Mouse (Mus musculus) liver, embryonic 14.5 days (tissue): ENCODE measurements around the gene Mfsd12. TPM values are rescaled to one million over a fixed set of nuclear protein-coding genes. Genes with fewer than 3 reads are reported as not detected.

Source experiments
- ATAC-seq: fragments of 200-750 bp; cut with Nextera tagmentation; 2 replicates; pipeline ENCODE4 v1.8.0; 2017; ENCODE audit warnings: moderate number of reproducible peaks, mild to moderate bottlenecking, moderate library complexity; ENCODE audit not compliant: insufficient read depth
- DNase-seq, 3 experiments: peaks; one replicate each; pipeline ENCODE4 v3.0.0-alpha.2; 2012 to 2013; ENCODE audit warnings: low read depth in 3 of 3, low spot score in 3 of 3
- H3K27ac ChIP-seq: fragments of 300-500 bp; sonication (generic); 2 replicates; pipeline ENCODE4 v1.5.1; 2014; ENCODE audit warnings: moderate library complexity, mild to moderate bottlenecking, control low read depth, inconsistent platforms
- H3K27me3 ChIP-seq: fragments of 300-500 bp; sonication (generic); 2 replicates; pipeline ENCODE4 v1.6.1; 2014; ENCODE audit warnings: mild to moderate bottlenecking, low read length, moderate library complexity; ENCODE audit not compliant: control insufficient read depth, insufficient read depth
- H3K36me3 ChIP-seq: fragments of 300-500 bp; sonication (generic); replicated peaks from 2 replicates; pipeline ENCODE4 v1.6.1; 2014; ENCODE audit warnings: low read depth; ENCODE audit not compliant: control insufficient read depth, insufficient read depth
- H3K4me1 ChIP-seq, 2 experiments: fragments of 200-500 bp in 1 of 2; fragments of 300-500 bp in 1 of 2; sonication (generic) in 1 of 2; replicated peaks; 2 replicates each; pipeline ENCODE4 v1.6.1; 2012 to 2014; ENCODE audit warnings: antibody characterized with exemption in 1 of 2, inconsistent platforms in 1 of 2, low read length in 1 of 2; ENCODE audit not compliant: control insufficient read depth in 2 of 2, insufficient read depth in 2 of 2
- H3K4me2 ChIP-seq: fragments of 300-500 bp; sonication (generic); 2 replicates; pipeline ENCODE4 v1.6.1; 2014; ENCODE audit warnings: low read depth, mild to moderate bottlenecking, control low read depth, moderate library complexity
- H3K4me3 ChIP-seq, 2 experiments: fragments of 200-500 bp in 1 of 2; fragments of 300-500 bp in 1 of 2; sonication (generic) in 1 of 2; 2 replicates each; pipeline ENCODE4 v1.5.1; 2012 to 2014; ENCODE audit warnings: low read depth in 2 of 2, low read length in 2 of 2, mild to moderate bottlenecking in 2 of 2, control low read depth in 1 of 2, inconsistent platforms in 1 of 2, moderate library complexity in 1 of 2; ENCODE audit not compliant: insufficient read depth in 1 of 2
- H3K9ac ChIP-seq: fragments of 300-500 bp; sonication (generic); replicated peaks from 2 replicates; pipeline ENCODE4 v1.6.1; 2014; ENCODE audit warnings: mild to moderate bottlenecking, control low read depth, moderate library complexity
- H3K9me3 ChIP-seq: fragments of 300-500 bp; sonication (generic); 2 replicates; pipeline ENCODE4 v1.6.1; 2016; ENCODE audit warnings: low read length, mixed read lengths; ENCODE audit not compliant: control insufficient read depth
- CTCF ChIP-seq: IDR thresholded peaks from 2 replicates; pipeline ENCODE4 v1.5.1; 2016; ENCODE audit warnings: antibody characterized with exemption, low read depth, control low read depth
- EP300 ChIP-seq: IDR thresholded peaks from 2 replicates; pipeline ENCODE4 v1.6.1; 2016; ENCODE audit warnings: antibody characterized with exemption, low read depth
- WGBS: fragments of 180-500 bp; shearing (Covaris S2); extraction: QIAGEN DNeasy Blood & Tissue Kit; methylation state at CpG from one replicate; pipeline ENCODE4 v1.1.7; 2014; ENCODE audit not compliant: insufficient replicate concordance; 5-methylcytosine and 5-hydroxymethylcytosine counted together
- polyA plus RNA-seq, 2 experiments: library from polyadenylated mRNA; depleted of rRNA in 1 of 2; stranded (reverse) in 1 of 2; unstranded in 1 of 2; fragments of >200 nt; fragmentation: Nextera tagmentation in 1 of 2; extraction: Ambion mirVana in 1 of 2; gene quantifications; 2 replicates each; pipeline versions ENCODE4 v1.2.1 to v1.2.3; 2012 to 2014

Gene Mfsd12
- polyA plus RNA-seq, 2 experiments: 6.1 to 8.4 TPM

DNA sequence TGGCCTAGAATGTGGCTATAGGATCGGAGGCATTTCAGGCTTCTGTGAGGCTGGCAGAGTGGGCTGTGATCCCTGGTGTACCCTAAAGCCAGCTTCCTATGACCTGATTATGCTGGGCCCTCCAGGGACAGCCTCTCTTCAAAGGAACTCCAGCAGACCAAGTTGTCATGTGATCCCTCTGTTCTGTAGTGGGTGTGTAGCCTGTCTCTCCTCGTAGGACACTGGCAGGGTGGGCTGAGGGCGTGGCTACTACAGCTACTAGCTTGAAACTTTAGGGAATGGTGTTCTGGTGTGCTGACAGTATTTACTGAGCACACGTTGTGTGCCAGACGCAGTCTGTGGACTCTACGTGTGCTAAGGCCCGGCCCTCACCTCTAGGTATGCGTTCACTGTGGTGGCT, 3.4 kb downstream of the Mfsd12 start:
- Histone ChIP-seq H3K4me3 (no peak overlapping the region), H3K4me1 (peaks cover 66 to 68% of the 10 kb centered on the region in 2 experiments), H3K9me3 (no peaks in the 10 kb centered on the region), H3K27ac (peak overlapping the region; percentile 86), H3K36me3 (peaks cover 27% of the 10 kb centered on the region), H3K27me3 (no peaks in the 10 kb centered on the region), H3K4me2 (peak overlapping the region; percentile 82), H3K9ac (peak overlapping the region; percentile 43)
- DNase-seq: no peak
- no peak for ATAC-seq
- WGBS: 74% methylated on average over 8 of the region's 8 CpGs
- TF ChIP-seq CTCF (no peak), EP300 (no peak)

DNA sequence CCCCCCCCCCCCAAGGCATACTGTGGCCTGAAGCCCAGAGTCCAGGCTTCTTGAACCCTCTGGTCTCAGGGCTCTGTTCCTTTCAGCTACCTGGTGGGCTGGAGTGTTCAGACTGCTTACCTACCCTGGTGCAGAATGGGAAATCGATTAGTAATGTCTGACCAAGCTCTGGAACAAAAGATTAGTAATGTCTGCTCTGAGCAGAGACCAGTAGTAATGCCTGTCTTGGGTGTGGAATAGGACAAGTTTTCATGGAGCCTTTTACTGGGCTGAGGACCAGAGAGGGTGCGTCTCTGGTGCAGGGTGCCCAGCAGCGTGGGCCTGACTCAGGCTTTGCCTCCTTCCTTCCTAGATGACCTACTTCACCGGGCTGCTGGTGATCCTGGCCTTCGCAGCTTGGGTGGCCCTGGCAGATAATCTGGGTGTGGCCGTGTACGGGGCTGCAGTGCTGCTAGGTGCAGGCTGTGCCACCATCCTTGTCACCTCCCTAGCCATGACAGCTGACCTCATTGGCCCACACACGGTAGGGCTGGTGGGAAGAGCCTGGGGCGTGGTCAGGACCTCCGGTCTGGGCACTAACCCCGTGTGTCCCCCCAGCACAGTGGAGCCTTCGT, 5.2 kb downstream of the Mfsd12 start:
- Histone ChIP-seq H3K4me2 (peak overlapping the region; percentile 82), H3K27ac (peak overlapping the region; percentile 86), H3K4me3 (peak overlapping the region; percentile 6 to 20; a peak in 3 of 4 replicates), H3K9ac (peak overlapping the region; percentile 71), H3K4me1 (peaks cover 59% of the 10 kb centered on the region in 2 experiments), H3K9me3 (no peaks in the 10 kb centered on the region), H3K36me3 (peaks cover 38% of the 10 kb centered on the region), H3K27me3 (no peaks in the 10 kb centered on the region)
- ATAC-seq: peak; percentile 83
- 21% methylated on average over 12 of the region's 12 CpGs for WGBS
- TF ChIP-seq EP300: peak; percentile 78
- TF ChIP-seq CTCF: peak; percentile 4; the same call in 1 of the 2 replicates
- DNase-seq: peak; percentile 79 to 82 (median 81)

DNA sequence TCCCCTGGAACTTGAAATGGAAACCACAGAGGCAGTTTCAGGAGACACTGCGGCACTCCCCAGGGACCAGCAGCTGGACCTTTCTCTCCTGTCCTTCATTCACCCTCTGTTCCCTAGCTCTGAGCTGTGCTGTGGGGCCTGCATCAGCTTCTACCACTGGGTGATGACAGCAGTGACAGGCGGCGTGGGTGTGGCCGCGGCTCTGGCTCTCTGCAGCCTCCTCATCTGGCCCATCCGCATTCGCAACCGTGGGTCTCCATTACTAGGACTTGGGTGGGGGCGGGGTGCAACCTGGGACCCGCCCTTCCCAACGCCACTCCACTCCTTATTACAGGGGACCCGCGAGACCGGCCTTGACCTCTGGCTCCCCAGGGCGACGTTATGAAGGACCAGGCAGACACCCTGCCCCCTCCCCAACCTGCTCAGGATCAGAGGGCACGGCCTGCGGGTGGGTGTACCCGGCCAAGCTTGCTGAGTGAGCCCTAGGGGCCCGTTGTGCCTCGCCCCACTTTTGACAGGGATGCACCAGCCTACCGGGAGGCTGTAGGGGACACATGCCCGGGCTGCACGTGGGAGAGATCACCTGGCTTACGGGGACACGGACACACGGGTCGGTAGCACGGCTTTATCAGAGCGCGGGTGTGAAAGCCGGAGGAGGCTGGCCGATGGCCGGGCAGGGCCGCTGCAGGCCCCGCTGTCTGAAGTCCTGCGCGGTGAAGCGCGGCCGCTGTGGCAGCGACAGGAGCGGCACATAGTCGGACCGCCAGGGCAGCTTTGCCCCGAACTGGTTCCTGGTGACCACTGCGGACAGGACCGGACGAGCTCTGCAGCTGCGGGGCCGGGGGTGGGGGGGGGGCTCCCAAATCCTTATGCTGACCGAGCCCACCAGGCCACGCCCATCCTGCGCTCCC, 6.4 kb downstream of the Mfsd12 start:
- ATAC-seq (0 out of 2 replicates have a peak, but pooled peaks have one; percentile 9), DNase-seq (no peak)
- Histone ChIP-seq H3K9me3 (no peaks in the 10 kb centered on the region), H3K36me3 (peaks cover 50% of the 10 kb centered on the region), H3K27me3 (no peaks in the 10 kb centered on the region), H3K4me2 (peak overlapping the region; percentile 82), H3K9ac (peak overlapping the region; percentile 71), H3K4me1 (peaks cover 55% of the 10 kb centered on the region in 2 experiments), H3K4me3 (peak overlapping the region in 1 of 2 experiments; percentile 18; a peak in 2 of 4 replicates), H3K27ac (peak overlapping the region; percentile 86)
- WGBS: 60% methylated on average over 54 of the region's 54 CpGs
- no peak for TF ChIP-seq CTCF
- TF ChIP-seq EP300: no peak

DNA sequence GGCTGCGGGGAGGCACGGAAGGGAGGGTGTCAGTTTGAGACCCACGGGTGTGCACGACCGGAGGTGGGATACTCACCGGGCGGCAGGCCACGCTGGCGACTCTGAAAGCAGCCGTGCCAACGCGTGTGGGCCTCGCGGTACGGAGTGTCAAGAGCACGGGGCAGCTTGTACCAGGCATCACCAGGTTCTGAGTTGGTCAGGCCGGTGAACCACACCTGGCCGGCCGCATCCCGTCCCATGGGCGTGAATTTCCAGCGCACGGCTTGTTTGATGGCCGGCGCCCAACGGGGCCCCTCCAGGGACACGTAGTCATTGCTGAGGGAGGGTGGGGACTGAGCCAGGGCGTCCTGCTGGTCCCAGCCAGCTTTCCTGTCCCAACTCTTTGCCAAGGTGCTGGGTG, 7.4 kb downstream of the Mfsd12 start:
- no peak overlapping the region for H3K4me3 ChIP-seq
- DNase-seq (no peak), ATAC-seq (no peak)
- H3K9ac ChIP-seq: no peak overlapping the region
- H3K36me3 ChIP-seq: peaks cover 60% of the 10 kb centered on the region
- H3K4me1 ChIP-seq: peaks cover 46 to 49% of the 10 kb centered on the region in 2 experiments
- H3K9me3 ChIP-seq: no peaks in the 10 kb centered on the region
- H3K27ac ChIP-seq: peak overlapping the region; percentile 45
- no peaks in the 10 kb centered on the region for H3K27me3 ChIP-seq
- peak overlapping the region; percentile 82; the same call in 1 of the 2 replicates for H3K4me2 ChIP-seq
- 50% methylated on average over 28 of the region's 28 CpGs for WGBS
- TF ChIP-seq EP300 (no peak), CTCF (no peak)

DNA sequence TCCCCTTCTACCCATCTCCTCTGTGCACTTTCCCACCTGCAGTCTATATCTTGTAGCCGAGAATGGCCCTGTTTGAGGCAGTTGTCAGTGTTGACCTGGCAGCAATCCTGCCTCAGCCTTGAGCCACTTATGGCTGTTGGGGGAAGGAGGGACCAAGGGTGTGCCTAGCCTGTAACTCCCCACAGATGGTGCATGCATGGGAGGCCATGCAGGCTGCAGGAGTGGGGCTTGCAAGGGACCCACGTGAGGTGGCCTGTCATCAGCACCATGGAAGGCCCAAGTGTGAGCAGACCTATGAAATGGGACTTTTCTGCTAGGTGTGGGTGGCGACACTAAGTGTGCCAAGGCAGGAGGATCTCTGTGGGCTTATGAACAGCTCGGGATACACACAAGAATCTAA, 7.8 kb downstream of the Mfsd12 start:
- Histone ChIP-seq H3K4me3 (no peak overlapping the region), H3K9ac (no peak overlapping the region), H3K4me2 (no peak overlapping the region), H3K36me3 (peaks cover 64% of the 10 kb centered on the region), H3K4me1 (peaks cover 43 to 49% of the 10 kb centered on the region in 2 experiments), H3K27ac (peak overlapping the region; percentile 45), H3K9me3 (no peaks in the 10 kb centered on the region), H3K27me3 (no peaks in the 10 kb centered on the region)
- DNase-seq (no peak), ATAC-seq (no peak)
- WGBS: 48% methylated on average over 4 of the region's 4 CpGs
- TF ChIP-seq CTCF (no peak), EP300 (no peak)
